Mouse (Mus musculus): ENCODE measurements around the gene Prelid1. TPM values are rescaled to one million over a fixed set of nuclear protein-coding genes. Genes with fewer than 3 reads are reported as not detected.

The Prelid1 gene
- total RNA-seq, 2 experiments from 2014 or later: 182 to 192 TPM

DNA sequence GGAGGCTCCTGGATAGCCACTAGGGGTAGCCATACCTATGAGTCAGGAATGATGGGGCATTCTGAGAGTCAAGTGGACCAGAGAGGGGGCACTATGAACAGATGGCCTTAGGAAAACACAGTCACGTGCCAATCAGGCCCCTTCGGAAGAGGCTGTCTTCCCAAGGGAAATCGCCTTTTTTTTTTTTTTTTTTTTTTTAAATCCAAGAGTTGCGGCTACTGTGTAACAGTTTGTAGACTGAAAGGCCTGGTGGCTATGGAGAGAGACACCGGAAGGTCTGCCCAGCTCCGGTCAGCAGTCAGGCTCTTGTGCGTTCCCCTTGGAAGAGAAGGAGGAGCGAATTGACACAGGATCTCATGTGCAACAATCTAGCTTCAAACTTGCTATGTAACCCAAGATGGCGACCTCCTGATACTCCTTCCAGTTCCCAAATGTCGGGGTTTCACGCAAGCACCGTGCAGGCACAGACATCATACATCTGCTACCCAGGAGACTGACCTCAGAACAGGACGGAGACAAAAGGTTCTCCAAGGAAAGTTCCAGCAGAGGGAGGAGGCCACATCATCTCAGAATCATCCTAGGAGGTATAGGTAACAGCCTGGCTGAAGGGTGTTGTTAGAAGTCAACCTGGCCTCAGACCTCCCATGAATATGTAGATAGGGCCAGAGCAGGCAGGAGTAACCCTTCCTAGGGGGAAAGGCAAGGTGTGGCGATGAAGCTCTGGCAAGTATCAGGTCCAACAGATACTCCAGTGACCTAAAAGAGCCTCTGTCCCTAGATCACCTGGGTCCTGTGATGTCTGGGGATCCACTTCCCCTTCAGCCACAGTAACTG lies 10.5 kb downstream of the Prelid1 start:
- intact Hi-C loops (cut with DNase I): no loop called here
- no peak for DNase-seq

DNA sequence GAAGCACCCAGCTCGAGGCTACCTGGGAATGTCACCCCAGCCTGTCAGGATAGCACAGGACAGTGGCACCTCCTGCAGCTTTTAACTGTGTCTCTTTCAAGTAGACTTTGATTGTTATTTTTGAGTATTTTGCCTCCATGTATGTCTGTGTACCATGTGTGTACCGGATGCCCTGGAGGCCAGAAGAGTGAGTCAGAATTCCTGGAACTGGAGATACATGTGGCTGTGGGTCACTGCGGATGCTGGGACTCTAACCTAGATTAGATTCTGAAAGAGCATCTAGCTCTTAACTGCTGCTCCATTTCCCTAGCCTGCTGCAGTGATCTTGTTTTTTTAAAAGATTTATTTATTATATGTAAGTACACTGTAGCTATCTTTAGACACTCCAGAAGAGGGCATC lies 12.0 kb downstream of the Prelid1 start:
- DNase-seq: no peak
- intact Hi-C loops (cut with DNase I): no loop called here

DNA sequence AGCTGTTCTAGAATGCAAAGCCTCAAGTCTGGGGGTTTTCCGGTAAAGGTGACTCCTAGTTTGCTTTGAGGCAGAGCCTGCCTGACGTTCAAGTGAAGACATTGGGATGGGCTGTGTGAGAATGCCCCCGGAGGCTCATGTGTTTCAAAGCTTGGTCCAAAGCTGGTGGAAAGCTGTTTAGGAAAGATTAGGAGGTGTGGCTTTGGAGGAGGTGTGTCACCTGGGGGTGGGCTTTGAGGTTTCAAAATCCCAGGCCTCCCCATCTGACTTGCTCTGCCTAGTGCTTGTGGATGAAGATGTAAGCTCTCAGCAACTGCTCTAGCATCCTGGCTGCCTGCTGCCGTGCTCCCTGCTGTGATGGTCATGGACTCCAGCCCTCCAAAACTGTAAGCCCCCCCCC lies 15.4 kb downstream of the Prelid1 start:
- intact Hi-C loops (cut with DNase I): no loop called here
- no peak for DNase-seq

DNA sequence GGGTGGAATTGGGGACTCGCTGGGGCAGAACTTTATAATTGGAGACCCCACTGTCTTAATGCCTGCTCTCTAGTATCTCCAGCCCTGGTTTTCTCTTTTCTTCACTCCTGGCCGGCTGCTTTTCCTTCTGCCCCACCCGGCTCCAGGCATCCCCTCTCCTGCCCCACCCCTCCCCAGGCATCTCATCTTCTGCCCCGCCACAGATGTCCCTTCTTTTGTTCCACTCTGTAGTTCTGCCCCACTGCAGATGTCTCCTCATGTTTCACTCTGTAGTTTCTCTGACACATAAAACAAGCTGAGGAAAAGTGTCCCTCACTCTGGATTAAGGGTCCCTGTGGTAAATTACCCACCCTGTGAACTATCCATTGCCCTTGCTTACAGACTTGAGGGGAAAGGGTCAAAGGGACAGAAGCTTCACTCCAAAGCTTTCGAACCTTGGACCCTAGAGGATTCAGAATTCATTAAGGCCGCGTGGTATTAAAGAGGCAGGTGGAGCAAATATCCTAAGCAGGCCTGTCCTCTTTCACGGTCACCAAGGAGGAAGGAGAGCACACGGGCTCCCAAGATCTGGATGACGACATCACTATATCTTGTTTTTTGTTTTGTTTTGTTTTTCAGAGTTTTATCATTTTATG lies 17.2 kb downstream of the Prelid1 start:
- DNase-seq: no peak
- intact Hi-C loops (cut with DNase I): no loop called here

DNA sequence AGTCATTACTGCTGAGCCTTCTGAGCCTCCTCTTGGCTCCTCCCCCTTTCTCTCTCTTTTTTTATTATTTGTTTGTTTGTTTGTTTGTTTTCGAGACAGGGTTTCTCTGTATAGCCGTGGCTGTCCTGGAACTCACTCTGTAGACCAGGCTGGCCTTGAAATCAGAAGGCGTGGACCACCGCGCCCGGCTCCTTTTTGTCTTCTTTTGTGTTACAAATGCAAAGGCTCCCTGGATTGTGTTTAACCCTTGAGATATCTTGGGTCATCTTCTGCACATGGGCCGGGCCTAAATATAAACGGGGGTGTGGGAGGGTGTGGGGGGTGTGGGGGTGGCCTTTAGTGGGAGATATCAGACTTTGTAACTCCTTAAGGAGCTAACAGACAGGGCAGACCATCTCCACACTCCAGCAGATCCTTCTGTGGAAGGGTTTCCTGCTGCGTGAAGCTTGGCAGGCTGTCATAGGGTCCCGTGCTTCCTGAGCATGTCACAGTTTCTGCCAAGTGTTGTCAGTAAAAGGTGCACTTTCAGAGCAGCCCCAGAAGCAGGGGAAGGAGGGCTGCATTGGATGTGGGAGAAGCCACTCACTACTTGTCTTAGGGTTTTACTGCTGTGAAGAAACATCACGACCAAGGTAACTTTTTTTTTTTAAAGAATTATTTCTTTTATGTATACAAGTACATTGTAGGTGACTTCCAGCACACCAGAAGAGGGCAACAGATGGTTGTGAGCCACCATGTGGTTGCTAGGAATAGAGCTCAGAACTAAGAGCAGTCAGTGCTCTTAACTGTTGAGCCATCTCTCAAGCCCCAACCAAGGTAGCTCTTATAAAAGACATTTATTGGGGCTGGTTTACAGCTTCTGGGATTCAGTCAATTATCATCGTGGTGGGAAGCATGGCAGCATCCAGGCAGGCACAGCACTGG lies 18.1 kb downstream of the Prelid1 start:
- peak; percentile 55 for DNase-seq
- intact Hi-C loops (cut with DNase I): no loop called here

DNA sequence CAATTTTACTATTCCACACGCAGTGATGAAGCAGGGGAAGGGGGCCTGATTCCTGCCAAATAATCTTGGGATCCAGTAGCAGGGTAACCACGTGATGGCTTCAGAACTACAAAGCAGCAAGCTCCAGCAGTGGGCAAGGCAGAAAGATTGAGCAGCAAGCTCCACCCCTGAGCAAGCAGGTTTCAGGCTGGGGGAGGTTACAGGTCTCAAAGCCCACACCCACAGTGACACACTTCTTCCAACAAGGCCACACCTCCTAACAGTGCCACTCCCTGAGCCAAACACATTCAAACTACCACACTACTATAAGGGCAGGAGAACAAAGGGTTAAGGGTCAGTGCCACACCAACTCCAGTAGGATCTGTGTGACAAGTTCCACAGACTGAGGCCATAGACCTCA lies 19.0 kb downstream of the Prelid1 start:
- intact Hi-C loops (cut with DNase I): no loop called here

DNA sequence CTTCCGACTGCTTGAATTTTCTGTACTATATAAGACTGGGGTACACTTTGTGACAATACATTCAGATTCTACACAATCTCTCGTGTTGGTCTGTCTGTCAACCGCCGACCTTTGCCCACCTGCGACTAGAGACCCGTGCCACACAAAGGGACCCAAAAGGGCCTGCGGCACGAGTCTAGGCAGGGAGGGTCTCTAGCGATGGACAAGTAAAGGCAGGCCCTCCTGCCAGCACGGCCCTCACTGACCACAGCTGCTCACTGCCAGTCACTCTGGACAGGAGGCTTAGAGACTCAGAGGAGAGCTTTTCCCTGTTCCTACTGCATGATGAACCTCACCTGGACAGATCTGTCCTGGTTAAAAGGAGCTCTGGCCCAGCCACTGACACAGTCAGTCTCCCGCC lies 22.2 kb downstream of the Prelid1 start:
- intact Hi-C loops (cut with DNase I): no loop called here
- DNase-seq: no peak

More for the DNA sequence above, 19.0 kb downstream of the Prelid1 start:
- DNase-seq: no peak

DNA sequence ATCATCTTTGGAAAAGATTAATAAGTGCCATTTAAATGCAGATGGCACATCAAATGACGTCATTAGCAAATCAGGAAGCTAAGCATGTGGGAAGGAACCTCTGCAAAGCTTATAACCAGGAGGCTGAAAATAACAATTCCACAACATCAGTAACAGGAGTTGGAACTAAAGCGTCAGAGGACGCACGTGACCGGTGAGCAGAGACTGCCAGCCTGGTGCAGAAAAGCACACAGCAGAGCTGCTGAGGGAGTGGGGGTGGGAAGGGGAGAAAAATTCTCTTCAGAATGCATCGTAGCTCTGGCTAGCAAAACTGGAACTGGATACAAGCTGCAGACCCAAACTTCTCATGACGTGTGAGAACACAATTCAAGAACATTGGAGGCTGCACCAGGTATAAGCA lies 24.0 kb downstream of the Prelid1 start:
- DNase-seq: no peak
- intact Hi-C loops (cut with DNase I): no loop called here

DNA sequence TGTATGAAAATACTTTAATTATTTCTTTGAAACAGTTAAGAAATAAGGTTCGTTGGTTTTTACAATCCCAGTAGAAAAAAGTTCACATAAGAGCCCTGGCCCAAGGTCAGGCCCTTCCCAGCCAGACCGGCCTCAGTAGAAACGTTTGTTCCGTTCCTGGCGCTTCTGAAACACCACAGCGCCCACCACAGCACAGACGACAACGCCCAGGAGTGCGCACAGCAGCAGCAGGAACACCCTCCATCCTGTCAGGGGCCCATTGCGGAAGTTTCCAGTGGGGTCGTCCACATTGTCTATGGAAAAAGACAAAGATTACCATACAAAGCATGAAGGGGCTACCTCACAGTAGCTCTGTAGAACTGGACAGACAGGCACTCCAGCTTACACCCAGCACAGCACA lies 26.4 kb downstream of the Prelid1 start:
- DNase-seq: no peak
- intact Hi-C loops (cut with DNase I): no loop called here

DNA sequence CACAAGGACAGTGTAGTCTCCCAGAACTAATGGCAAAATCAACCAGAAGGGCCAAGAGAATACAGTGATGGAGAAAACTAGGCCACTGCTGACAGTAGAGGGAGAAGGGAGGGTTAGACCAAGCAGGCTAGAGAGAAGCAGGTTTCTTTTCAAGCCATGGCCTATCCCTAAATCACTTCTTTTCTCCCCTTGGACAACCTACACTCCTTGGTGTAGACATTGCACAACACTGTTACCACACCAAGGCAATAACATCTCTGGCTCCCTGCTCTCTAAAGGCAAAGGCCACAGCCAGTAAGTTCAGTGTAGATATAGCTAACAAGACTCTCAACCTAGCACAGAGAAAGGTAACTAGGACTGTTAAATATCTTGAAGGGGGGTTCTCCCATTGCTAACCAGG lies 40.8 kb downstream of the Prelid1 start:
- intact Hi-C loops (cut with DNase I): no loop called here

DNA sequence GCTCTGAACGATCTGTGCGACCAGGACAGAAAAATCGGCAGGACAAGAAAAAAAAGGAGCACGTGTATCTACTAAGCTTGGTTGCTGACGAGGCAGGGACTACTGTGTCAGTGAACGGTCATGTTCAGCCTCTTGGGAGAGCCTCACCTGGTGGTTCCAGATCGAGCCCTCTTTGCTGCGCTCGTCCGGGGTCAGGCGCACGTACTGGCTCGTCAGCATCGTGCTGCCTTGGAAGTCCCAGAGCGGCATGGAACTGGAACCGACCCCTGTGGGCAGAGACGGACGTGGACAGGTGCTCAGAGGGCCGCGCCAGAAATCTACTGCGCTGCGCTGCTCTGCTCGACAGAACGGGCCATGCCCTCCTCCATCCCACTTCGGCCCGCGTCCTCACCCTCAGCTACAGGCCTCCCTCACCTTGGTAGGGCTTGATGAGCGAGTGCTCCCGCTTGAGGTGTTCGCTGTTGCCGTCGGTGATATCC lies 41.7 kb downstream of the Prelid1 start:
- peak; percentile 18 for DNase-seq
- intact Hi-C loops (cut with DNase I): no loop called here

More for the DNA sequence above, 40.8 kb downstream of the Prelid1 start:
- no peak for DNase-seq

DNA sequence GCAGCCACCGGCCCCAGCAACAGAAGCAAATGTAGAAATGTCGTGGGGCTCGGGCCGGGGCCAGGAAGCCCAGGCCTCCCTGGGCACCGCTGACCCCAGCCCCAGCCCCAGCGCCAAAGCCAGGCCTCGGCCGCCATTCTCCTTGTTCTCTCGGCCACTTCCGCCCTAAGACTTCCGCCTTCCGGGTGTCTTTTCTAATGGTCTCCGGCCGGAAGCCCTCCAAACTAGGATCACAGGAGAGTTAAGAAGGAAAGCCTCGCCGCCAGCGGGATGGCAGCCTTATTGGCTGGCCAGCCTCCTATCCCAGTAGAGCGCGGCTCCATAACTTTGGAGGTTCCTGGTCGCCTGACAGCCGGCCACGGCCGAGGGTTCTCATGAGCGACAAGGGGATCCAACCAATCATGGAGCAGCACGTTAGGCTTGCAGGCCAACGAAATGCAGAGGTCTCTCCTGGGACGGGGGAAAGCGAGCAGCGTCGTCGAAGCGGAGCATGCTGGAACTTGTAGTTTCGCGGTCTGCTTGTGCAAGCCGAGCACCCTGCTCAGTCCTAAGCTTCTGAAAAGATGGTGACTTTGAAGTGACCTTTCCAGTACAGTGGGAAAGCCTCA lies 42.3 kb downstream of the Prelid1 start, which contains the start of gene Lman2:
Gene Lman2, minus strand, starts transcription at position 331 of the 608 bp plus-strand sequence.
- DNase-seq: peak; percentile 97
- intact Hi-C loops (cut with DNase I): no loop called here

DNA sequence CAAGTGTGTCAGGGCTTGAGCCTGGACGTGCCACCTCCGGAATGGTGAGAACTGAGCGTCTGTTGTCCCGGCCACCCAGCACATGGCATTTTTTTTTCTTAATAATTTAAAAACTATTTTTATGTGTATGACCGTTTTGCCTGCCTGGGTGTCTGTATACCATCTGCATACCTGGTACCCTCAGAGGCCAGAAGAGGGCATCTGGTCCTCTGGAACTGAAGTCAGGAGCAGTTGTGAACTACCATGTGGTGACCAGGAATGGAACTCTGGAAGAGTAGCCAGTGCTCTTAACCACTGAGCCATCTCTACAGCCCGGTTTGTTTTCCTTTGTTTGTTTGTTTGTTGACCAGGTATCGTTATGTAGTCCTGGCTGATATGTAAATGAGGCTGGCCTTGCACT lies 48.1 kb downstream of the Prelid1 start:
- DNase-seq: no peak
- intact Hi-C loops (cut with DNase I): no loop called here

DNA sequence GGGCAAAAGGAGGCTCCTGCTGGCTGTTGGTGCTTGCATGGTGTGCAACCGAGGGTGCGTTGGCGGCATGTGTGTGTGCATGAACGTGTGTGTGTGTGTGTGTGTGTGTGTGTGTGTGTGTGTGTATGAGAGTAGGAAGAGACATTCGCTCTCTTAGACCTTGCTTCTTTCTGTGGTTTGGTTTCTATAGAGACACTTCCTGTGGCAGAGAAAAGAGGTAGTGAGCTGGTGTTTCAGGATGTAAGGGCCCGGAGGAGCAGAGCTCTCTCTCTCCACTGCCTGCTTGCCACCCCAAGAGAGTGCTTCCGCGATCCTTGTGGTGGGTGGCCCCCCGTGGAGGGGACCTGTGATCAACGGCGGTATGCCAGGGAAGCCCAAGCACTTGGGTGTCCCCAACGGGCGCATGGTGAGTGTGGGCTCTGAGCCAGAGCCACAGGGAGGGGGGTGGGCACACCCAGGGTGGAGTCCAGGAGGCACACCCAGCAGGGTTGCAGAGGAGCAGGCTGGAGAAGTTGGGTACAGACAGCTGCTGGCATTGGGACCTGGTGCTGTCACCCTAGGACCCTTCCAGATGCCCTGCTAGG lies 49.3 kb downstream of the Prelid1 start, which contains the start of gene Rgs14:
Gene Rgs14, plus strand, starts transcription at position 202 of the 584 bp plus-strand sequence.
- intact Hi-C loops (cut with DNase I): no loop called here
- no peak for DNase-seq

DNA sequence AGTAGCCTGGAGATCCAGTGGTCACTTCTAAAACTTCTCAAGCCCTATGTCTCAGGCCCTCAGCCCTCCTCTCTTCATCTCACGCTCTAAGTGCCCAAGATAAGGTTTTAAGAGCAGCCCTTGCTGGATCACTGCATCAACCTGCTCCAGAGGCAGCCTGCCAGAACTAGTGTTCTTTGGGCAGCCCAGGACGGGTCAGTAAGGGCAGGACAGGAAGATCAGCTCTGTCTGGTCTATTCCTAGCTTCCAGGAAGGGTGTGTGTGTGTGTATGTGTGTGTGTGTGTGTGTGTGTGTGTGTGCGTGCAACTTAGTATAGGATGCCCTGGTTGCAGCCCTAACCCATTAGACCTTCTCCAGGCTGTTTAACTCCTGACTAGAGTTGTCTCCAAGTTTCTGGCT lies 49.9 kb downstream of the Prelid1 start:
- intact Hi-C loops (cut with DNase I): no loop called here
- DNase-seq: no peak

DNA sequence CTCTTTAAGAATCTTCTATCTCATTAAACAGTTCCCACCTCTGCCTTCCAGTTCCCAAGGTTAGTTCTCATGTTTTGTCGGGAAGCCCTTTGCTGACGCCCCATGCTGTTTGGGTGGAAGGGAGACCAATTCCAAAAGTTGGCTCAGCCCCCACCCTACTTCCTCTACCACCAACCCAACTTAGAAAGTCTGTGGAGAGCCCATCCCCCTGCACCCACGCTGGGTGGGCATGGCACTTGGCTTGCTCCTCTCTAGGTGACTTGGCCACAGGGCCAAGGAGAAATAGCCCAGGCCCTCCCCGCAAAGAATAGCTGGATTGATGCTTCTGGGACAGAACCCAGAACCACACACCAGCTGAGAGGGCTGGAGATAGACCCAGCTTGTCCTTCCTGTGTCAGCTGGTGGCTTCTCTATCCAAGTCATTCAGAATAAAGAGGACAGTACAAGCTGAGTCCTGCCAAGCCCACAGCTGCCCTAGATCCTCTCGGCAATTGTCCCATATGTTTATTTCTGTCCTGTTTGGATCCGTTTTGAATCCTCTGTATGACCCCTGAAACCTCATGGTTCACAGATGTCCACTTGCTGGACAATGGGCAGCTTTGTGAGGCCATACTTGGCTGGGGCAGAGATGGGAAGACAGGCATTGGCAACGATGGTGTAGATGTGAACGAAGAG lies 50.8 kb downstream of the Prelid1 start:
- intact Hi-C loops (cut with DNase I): no loop called here
- peak; percentile 28 for DNase-seq

DNA sequence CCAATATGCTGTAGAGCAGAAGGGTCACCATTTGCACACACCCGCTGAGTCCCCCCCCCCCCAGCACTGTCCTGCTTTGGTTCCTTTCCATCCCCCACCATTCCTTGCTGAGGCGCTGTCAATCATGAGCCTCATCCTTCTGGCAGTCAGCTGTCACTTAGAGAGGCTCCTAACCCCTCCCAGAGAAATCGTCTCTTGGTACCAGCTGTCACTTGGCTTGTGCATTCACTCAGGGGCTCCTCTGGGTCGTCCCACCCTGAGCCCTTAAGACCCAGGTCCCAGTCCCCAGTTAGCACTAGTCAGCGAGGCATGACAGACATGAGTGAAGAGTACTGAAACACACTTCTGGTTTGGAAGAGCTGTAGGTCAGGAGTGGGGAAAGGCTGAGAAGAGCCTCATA lies 51.4 kb downstream of the Prelid1 start:
- intact Hi-C loops (cut with DNase I): no loop called here

DNA sequence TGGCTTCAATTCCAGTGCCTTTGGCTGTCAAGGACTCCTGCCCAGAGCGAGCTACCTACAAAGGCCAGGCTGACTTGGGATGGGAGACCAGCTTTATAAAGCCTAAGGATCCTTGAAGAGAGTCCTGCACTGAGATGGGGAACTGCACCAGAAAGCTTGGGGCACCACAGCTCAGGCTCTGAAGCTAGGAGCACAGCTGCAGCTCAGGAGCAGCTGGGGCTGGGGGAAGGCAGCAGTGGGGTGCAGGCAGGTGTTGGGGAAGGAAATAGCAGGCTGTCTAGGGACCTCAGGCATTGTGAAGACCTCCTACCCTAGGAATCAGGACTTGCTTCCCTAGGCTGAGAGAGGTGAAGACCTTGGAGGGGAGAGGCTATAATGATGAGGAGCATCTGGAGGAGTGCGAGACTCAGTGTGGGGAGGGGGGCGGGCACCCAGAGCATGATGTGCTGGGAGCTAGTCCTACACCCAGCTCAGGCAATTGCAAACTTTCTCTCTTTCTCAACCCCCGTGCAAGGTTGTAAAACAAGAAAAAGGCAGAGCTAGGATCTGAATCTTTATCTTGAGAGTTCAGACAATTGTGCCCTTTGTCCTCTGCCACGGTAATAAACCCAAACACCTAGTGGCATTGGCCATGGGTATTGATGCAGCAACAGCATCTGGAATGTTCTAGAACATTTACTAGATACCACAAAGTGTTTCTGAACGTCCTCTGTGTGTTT lies 54.1 kb downstream of the Prelid1 start:
- intact Hi-C loops (cut with DNase I): no loop called here
- DNase-seq: no peak

More for the DNA sequence above, 51.4 kb downstream of the Prelid1 start:
- peak; percentile 34 for DNase-seq

Measured in left cerebral cortex, postnatal 4 days (tissue).